Mouse (Mus musculus) liver, embryonic 11.5 days (tissue): ENCODE results near the gene AC124502.3. TPM values are rescaled to one million over a fixed set of nuclear protein-coding genes. Genes with fewer than 3 reads are reported as not detected.

ENCODE experiments used
- ATAC-seq: fragments of 200-750 bp; cut with Nextera tagmentation; replicated peaks from 2 replicates; pipeline ENCODE4 v1.8.0; 2017; ENCODE audit warnings: moderate number of reproducible peaks, mild to moderate bottlenecking, moderate TSS enrichment, moderate library complexity; ENCODE audit not compliant: low FRiP score
- DNase-seq: peaks from one replicate; pipeline ENCODE4 v3.0.0-alpha.2; 2017; ENCODE audit warnings: low spot score
- H3K27ac ChIP-seq: fragments of 300-500 bp; sonication (generic); 2 replicates; pipeline ENCODE4 v1.5.1; 2014; ENCODE audit warnings: mild to moderate bottlenecking, low read depth, low read length, control low read depth
- H3K27me3 ChIP-seq: fragments of 300-500 bp; sonication (generic); replicated peaks from 2 replicates; pipeline ENCODE4 v1.6.1; 2014; ENCODE audit warnings: low read length, mixed read lengths; ENCODE audit not compliant: control insufficient read depth, insufficient read depth
- H3K36me3 ChIP-seq: fragments of 300-500 bp; sonication (generic); 2 replicates; pipeline ENCODE4 v1.6.1; 2014; ENCODE audit warnings: mild to moderate bottlenecking, low read length, moderate library complexity, mixed read lengths; ENCODE audit not compliant: control insufficient read depth, insufficient read depth
- H3K4me1 ChIP-seq: fragments of 300-500 bp; sonication (generic); replicated peaks from 2 replicates; pipeline ENCODE4 v1.6.1; 2014; ENCODE audit warnings: low read length, mixed read lengths; ENCODE audit not compliant: control insufficient read depth, insufficient read depth
- H3K4me2 ChIP-seq: fragments of 300-500 bp; sonication (generic); 2 replicates; pipeline ENCODE4 v1.6.1; 2014; ENCODE audit warnings: mild to moderate bottlenecking, control low read depth, moderate library complexity
- H3K4me3 ChIP-seq: fragments of 300-500 bp; sonication (generic); 2 replicates; pipeline ENCODE4 v1.5.1; 2014; ENCODE audit warnings: low read depth, low read length, control low read depth
- H3K9ac ChIP-seq: fragments of 300-500 bp; sonication (generic); 2 replicates; pipeline ENCODE4 v1.6.1; 2014; ENCODE audit warnings: low read depth, low read length, control low read depth
- H3K9me3 ChIP-seq: fragments of 300-500 bp; sonication (generic); 2 replicates; pipeline ENCODE4 v1.6.1; 2016; ENCODE audit warnings: low read length, inconsistent platforms, mixed read lengths; ENCODE audit not compliant: control insufficient read depth
- WGBS: fragments of 180-500 bp; shearing (Covaris S2); extraction: QIAGEN DNeasy Blood & Tissue Kit; methylation state at CpG from one replicate; pipeline ENCODE4 v1.1.7; 2014; 5-methylcytosine and 5-hydroxymethylcytosine counted together
- polyA plus RNA-seq: library from polyadenylated mRNA; unstranded; fragments of >200 nt; fragmentation: Nextera tagmentation; extraction: Ambion mirVana; gene quantifications from 2 replicates; pipeline ENCODE4 v1.2.1, GENCODE M21; 2014

AC124502.3 gene
- 1.1 TPM in 2 replicates for polyA plus RNA-seq

GRCm38 (mm10) chr19:5038709-5039156 lies at the start of gene AC124502.3, which contains the start of gene B4gat1:
TSS of gene AC124502.3 (plus strand) at chr19:5038891.
TSS of gene B4gat1 (plus strand) at chr19:5038826.
- WGBS, result under 1% methylated on average over 44 of the region's 44 CpGs
- H3K27ac ChIP-seq, result peak within 1 kb of the TSS; percentile 28; the same call in 1 of the 2 replicates
- H3K4me2 ChIP-seq, result peak within 1 kb of the TSS; percentile 94
- H3K36me3 ChIP-seq, result no peaks in the 10 kb centered on the region; the same call in 1 of the 2 replicates
- peaks cover 28% of the 10 kb centered on the region for H3K4me1 ChIP-seq
- DNase-seq (peak; percentile 87), ATAC-seq (peak; percentile 83)
- H3K9me3 ChIP-seq, result no peaks in the 10 kb centered on the region
- H3K4me3 ChIP-seq, result peak within 1 kb of the TSS; percentile 92
- no peaks in the 10 kb centered on the region for H3K27me3 ChIP-seq
- H3K9ac ChIP-seq, result peak within 1 kb of the TSS; percentile 73

DNA sequence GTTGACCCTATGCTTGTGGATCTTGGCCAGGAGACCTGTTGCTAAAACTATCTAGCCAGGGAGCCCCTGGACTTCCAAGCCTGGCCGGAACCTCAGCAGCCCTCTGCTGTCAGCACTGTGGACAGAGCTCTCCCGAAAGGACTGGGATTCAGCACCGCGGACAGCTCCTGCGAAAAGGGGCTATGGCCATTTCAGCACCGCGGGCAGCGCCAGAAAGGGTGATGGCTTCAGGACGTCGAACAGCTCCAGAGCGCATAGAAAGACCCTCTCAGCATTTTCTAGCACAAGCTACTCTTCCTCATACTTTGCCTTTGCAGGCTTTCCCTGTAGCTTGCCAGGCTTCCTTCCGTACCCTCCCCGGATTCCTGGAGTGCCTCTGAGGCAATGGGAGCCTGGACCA lies 49.7 kb upstream of the AC124502.3 start:
- ATAC-seq (no peak; the same call in 1 of the 2 replicates), DNase-seq (peak; percentile 91)
- Histone ChIP-seq H3K4me1 (no peaks in the 10 kb centered on the region), H3K27me3 (peaks cover 64% of the 10 kb centered on the region), H3K9me3 (no peaks in the 10 kb centered on the region), H3K4me2 (no peak overlapping the region), H3K9ac (no peak overlapping the region), H3K36me3 (no peaks in the 10 kb centered on the region), H3K27ac (no peak overlapping the region), H3K4me3 (no peak overlapping the region)
- 4% methylated on average over 13 of the region's 13 CpGs for WGBS

DNA sequence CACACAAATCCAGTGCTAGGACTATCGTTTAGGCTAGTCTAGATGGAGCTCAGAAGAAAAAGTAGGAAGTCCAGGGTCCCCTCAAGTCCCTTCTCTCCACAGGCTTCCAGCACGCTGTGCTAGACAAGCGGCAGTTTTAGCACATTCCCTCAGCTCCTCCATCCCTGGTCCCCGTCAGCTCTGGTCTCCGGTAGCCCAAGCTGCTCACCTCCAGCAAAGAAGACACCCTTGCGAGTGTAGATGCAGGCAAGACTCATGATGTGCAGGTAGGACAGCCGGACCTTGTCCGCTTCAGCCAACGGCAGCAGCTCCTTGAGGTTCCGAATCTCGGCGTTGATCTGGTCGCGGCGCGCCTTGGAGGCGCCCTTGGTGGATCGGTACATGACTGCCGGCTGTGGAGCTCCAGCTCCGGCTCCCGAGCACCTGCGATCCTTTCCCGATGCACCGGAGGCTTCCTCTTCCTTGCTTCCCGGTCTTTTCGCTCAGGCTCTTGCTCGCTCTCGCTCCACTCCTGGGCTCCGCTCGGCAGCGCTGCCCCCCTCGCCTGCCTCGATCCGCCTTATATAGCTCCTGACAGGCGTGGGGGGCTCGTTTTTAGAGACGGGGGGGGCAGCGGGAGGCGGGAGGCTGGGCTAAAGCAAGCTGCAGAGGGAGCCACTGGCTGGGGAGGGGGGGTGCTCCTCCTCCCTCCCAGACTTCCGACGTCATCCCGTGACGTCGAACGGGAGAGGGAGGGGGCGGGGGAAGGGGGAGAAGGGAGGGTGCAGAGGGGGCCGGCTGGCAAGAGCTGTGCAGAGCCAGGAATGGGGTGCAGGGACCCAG lies 49.0 kb upstream of the AC124502.3 start:
- H3K27me3 ChIP-seq, result peaks cover 58% of the 10 kb centered on the region
- H3K4me2 ChIP-seq, result no peak overlapping the region

DNA sequence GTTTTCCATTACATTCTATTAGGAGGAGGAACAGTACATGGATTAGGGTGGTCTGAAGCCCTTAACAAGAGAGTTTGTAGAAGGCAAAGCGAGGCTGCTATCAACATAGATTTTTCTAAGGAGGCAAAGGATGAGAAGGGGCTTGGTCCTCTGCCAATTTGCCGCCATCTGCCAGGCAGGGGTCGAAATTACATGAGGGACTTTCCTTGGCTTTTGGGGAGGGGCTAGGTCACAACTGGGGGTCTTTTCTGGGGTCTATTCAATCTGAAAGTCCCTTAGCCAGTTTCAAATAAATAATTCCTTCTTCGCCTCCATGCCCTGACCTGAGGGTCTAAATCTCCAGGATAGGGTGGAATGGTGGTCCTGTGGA lies 48.5 kb upstream of the AC124502.3 start, which contains the start of gene Npas4:
Gene Npas4, minus strand, starts transcription at position 61 of the 370 bp plus-strand sequence.
- DNase-seq (no peak), ATAC-seq (no peak)
- H3K27ac ChIP-seq, result no peak within 1 kb of the TSS
- H3K9me3 ChIP-seq, result no peaks in the 10 kb centered on the region
- no peak within 1 kb of the TSS for H3K4me3 ChIP-seq
- 21% methylated on average over 4 of the region's 4 CpGs for WGBS
- no peaks in the 10 kb centered on the region for H3K4me1 ChIP-seq
- no peak within 1 kb of the TSS for H3K9ac ChIP-seq
- H3K4me2 ChIP-seq, result no peak within 1 kb of the TSS
- H3K27me3 ChIP-seq, result peaks cover 52% of the 10 kb centered on the region
- no peaks in the 10 kb centered on the region for H3K36me3 ChIP-seq

More for the DNA sequence above, 49.0 kb upstream of the AC124502.3 start:
- Histone ChIP-seq H3K9me3 (no peaks in the 10 kb centered on the region), H3K4me1 (no peaks in the 10 kb centered on the region), H3K4me3 (no peak overlapping the region), H3K36me3 (no peaks in the 10 kb centered on the region), H3K9ac (no peak overlapping the region), H3K27ac (no peak overlapping the region)
- ATAC-seq (no peak), DNase-seq (no peak)
- 21% methylated on average over 46 of the region's 47 CpGs for WGBS

DNA sequence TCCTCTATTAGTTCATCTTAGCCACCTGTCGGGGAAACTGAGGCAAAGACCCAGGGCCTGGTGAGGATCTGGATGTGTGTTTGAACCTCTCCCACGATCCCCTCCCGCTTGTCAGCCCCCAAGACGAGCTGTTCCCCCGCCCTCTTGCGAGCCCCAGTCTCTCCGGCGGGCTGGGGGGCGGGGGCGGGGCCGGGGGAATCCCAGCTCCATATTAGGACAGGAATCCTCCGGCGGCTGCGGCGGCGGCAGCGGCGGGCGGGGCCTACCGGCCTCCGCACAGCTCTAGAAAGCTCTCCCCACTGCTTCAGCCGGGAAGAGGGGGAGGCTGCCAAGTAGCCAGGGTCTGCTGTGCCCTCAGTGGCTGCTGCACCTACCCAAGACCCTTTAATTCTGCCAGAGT lies 48.0 kb upstream of the AC124502.3 start:
- Histone ChIP-seq H3K36me3 (no peaks in the 10 kb centered on the region), H3K27me3 (peaks cover 47% of the 10 kb centered on the region), H3K4me3 (no peak overlapping the region), H3K4me2 (no peak overlapping the region), H3K4me1 (no peaks in the 10 kb centered on the region), H3K9me3 (no peaks in the 10 kb centered on the region), H3K27ac (no peak overlapping the region), H3K9ac (no peak overlapping the region)
- ATAC-seq, result no peak
- no peak for DNase-seq
- WGBS, result 2% methylated on average over 22 of the region's 22 CpGs

GRCm38 (mm10) chr19:4992371-4992770 lies 46.3 kb upstream of the AC124502.3 start:
- H3K9ac ChIP-seq, result no peak overlapping the region
- DNase-seq (no peak), ATAC-seq (no peak)
- no peaks in the 10 kb centered on the region for H3K4me1 ChIP-seq
- no peaks in the 10 kb centered on the region for H3K36me3 ChIP-seq
- no peak overlapping the region for H3K27ac ChIP-seq
- H3K4me2 ChIP-seq, result no peak overlapping the region
- peaks cover 45% of the 10 kb centered on the region for H3K27me3 ChIP-seq
- WGBS, result 15% methylated on average over 8 of the region's 8 CpGs
- H3K9me3 ChIP-seq, result no peaks in the 10 kb centered on the region
- no peak overlapping the region for H3K4me3 ChIP-seq

- Histone ChIP-seq H3K9me3 (no peaks in the 10 kb centered on the region), H3K9ac (no peak overlapping the region), H3K4me2 (no peak overlapping the region), H3K4me1 (no peaks in the 10 kb centered on the region), H3K27me3 (peaks cover 46% of the 10 kb centered on the region), H3K4me3 (no peak overlapping the region), H3K27ac (no peak overlapping the region), H3K36me3 (no peaks in the 10 kb centered on the region)
- DNase-seq (no peak), ATAC-seq (no peak)
- 3% methylated on average over 9 of the region's 9 CpGs for WGBS
Measured at GRCm38 (mm10) chr19:4992904-4993303, 45.8 kb upstream of the AC124502.3 start.

DNA sequence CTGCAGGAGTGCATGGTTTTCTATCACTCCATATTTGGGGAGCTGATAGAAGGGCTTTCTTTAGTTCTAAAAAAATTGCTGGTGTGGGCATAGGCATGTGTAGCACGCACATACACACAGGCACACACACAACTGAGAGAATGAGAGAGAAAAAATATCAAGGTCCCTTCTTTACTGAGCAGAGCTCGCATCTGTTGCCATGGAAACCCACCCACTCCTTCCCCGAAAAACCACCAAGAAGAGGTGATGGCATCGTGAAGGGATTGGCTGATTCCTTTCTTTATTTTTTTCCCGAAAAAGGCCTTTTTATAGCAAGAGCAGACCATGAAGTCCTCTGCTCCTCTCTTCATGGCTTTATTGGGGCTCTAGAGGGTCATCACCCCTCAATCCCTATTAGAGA lies 44.6 kb upstream of the AC124502.3 start:
- Histone ChIP-seq H3K36me3 (no peaks in the 10 kb centered on the region), H3K9me3 (no peaks in the 10 kb centered on the region), H3K4me3 (no peak overlapping the region), H3K4me2 (no peak overlapping the region), H3K27ac (no peak overlapping the region), H3K9ac (no peak overlapping the region), H3K27me3 (peaks cover 48% of the 10 kb centered on the region), H3K4me1 (no peaks in the 10 kb centered on the region)
- DNase-seq, result no peak
- WGBS, result 52% methylated on average over 5 of the region's 5 CpGs
- no peak for ATAC-seq
